Mouse (Mus musculus) myocyte (in vitro differentiated cells): ENCODE measurements around the gene Ap1m2. TPM values are rescaled to one million over a fixed set of nuclear protein-coding genes. Genes with fewer than 3 reads are reported as not detected.

ENCODE experiments used
- H3K27me3 ChIP-seq: one replicate; pipeline ENCODE4 v1.6.1; 2011; ENCODE audit not compliant: control insufficient read depth, insufficient read depth, insufficient read length
- H3K36me3 ChIP-seq: one replicate; pipeline ENCODE4 v1.6.1; 2011; ENCODE audit not compliant: control insufficient read depth, insufficient read depth
- H3K4me2 ChIP-seq: one replicate; pipeline ENCODE4 v1.6.1; 2011; ENCODE audit warnings: low read depth, control low read depth
- H3K4me3 ChIP-seq: one replicate; pipeline ENCODE4 v1.5.1; 2011; ENCODE audit warnings: mild to moderate bottlenecking, control low read depth, moderate library complexity
- H3K79me2 ChIP-seq: one replicate; pipeline ENCODE4 v1.6.1; 2011; ENCODE audit not compliant: control insufficient read depth, insufficient read depth
- H3ac ChIP-seq: one replicate; pipeline ENCODE4 v1.6.1; 2011; ENCODE audit not compliant: control insufficient read depth, insufficient read length
- CEBPB ChIP-seq: IDR thresholded peaks from 2 replicates; pipeline ENCODE4 v1.6.1; 2011; ENCODE audit warnings: mild to moderate bottlenecking, moderate library complexity; ENCODE audit not compliant: poor library complexity, insufficient read depth, severe bottlenecking
- E2F4 ChIP-seq: IDR thresholded peaks from one replicate; pipeline ENCODE4 v1.6.1; 2011; ENCODE audit warnings: mild to moderate bottlenecking, control low read depth, moderate library complexity; ENCODE audit not compliant: insufficient read depth
- MAX ChIP-seq: IDR thresholded peaks from one replicate; pipeline ENCODE4 v1.6.1; 2011; ENCODE audit warnings: low read depth, mild to moderate bottlenecking, control low read depth
- MYOD1 ChIP-seq, 3 experiments: IDR thresholded peaks; one replicate each; pipeline ENCODE4 v1.6.1; 2011; ENCODE audit warnings: control low read depth in 2 of 3, low read depth in 2 of 3, mild to moderate bottlenecking in 2 of 3, moderate library complexity in 1 of 3; ENCODE audit not compliant: insufficient read length in 2 of 3, control insufficient read depth in 1 of 3
- MYOG ChIP-seq, 3 experiments: IDR thresholded peaks; one replicate each; pipeline ENCODE4 v1.6.1; 2011; ENCODE audit warnings: control low read depth in 2 of 3, low read depth in 2 of 3, mild to moderate bottlenecking in 2 of 3; ENCODE audit not compliant: insufficient read length in 2 of 3, control insufficient read depth in 1 of 3, insufficient read depth in 1 of 3
- POLR2A ChIP-seq: IDR thresholded peaks from one replicate; pipeline ENCODE4 v1.6.1; 2011; ENCODE audit warnings: low read depth, mild to moderate bottlenecking, control low read depth, moderate library complexity; ENCODE audit not compliant: insufficient read length
- POLR2AphosphoS2 ChIP-seq: IDR thresholded peaks from one replicate; pipeline ENCODE4 v1.6.1; 2011; ENCODE audit warnings: low read depth, control low read depth; ENCODE audit not compliant: insufficient read length
- REST ChIP-seq: IDR thresholded peaks from one replicate; pipeline ENCODE4 v1.6.1; 2011; ENCODE audit warnings: mild to moderate bottlenecking, control low read depth, moderate library complexity; ENCODE audit not compliant: insufficient read depth, insufficient read length
- SRF ChIP-seq: IDR thresholded peaks from one replicate; pipeline ENCODE4 v1.6.1; 2011; ENCODE audit warnings: low read depth; ENCODE audit not compliant: control insufficient read depth, insufficient read length
- TCF12 ChIP-seq: IDR thresholded peaks from one replicate; pipeline ENCODE4 v1.6.1; 2011; ENCODE audit warnings: mild to moderate bottlenecking, control low read depth; ENCODE audit not compliant: poor library complexity, insufficient read depth, severe bottlenecking
- TCF3 ChIP-seq: IDR thresholded peaks from one replicate; pipeline ENCODE4 v1.6.1; 2011; ENCODE audit warnings: low read depth, control low read depth; ENCODE audit not compliant: insufficient read length
- USF1 ChIP-seq: IDR thresholded peaks from one replicate; pipeline ENCODE4 v1.6.1; 2011; ENCODE audit warnings: low read depth, mild to moderate bottlenecking, control low read depth, moderate library complexity
- polyA plus RNA-seq: library from polyadenylated mRNA; unstranded; fragments of >200 nt; fragmentation: generic; extraction: Trizol; gene quantifications from one replicate; pipeline ENCODE4 v1.2.1, GENCODE M21; 2012; ENCODE audit warnings: missing spikeins

The Ap1m2 gene
- polyA plus RNA-seq, 1 experiment: not detected

GRCm38 (mm10) chr9:21283591-21283990, 28.5 kb downstream of the Ap1m2 start:
- no peak overlapping the region for H3K4me3 ChIP-seq
- H3K79me2 ChIP-seq: peaks cover 19% of the 10 kb centered on the region
- H3K4me2 ChIP-seq: no peak overlapping the region
- H3ac ChIP-seq: no peak overlapping the region
- H3K36me3 ChIP-seq: peaks cover 24% of the 10 kb centered on the region
- TF ChIP-seq REST (no peak), POLR2AphosphoS2 (no peak), USF1 (no peak), MYOD1 (IDR thresholded peaks at IDR 0.05; ENCODE audit: control insufficient read depth in 1 of 3, insufficient read length in 2 of 3, low read depth in 2 of 3) (no peak), MAX (no peak), E2F4 (no peak)
- H3K27me3 ChIP-seq: no peaks in the 10 kb centered on the region

- Histone ChIP-seq H3K36me3 (peaks cover 36% of the 10 kb centered on the region), H3K79me2 (no peaks in the 10 kb centered on the region), H3K4me2 (no peak overlapping the region), H3K27me3 (no peaks in the 10 kb centered on the region), H3ac (no peak overlapping the region), H3K4me3 (no peak overlapping the region)
- TF ChIP-seq MAX (no peak), MYOG (IDR thresholded peaks at IDR 0.05; ENCODE audit: control insufficient read depth in 1 of 3, insufficient read depth in 1 of 3, insufficient read length in 2 of 3, low read depth in 2 of 3) (no peak), REST (no peak), CEBPB (no peak), TCF3 (no peak), POLR2AphosphoS2 (no peak), SRF (no peak), TCF12 (no peak), POLR2A (no peak), USF1 (no peak)
These were observed 34.4 kb downstream of the Ap1m2 start for GRCm38 (mm10) chr9:21277776-21278175.

GRCm38 (mm10) chr9:21276307-21276706, 35.8 kb downstream of the Ap1m2 start:
- Histone ChIP-seq H3K36me3 (peaks cover 38% of the 10 kb centered on the region), H3K4me3 (no peak overlapping the region), H3K4me2 (no peak overlapping the region), H3ac (no peak overlapping the region), H3K27me3 (no peaks in the 10 kb centered on the region), H3K79me2 (no peaks in the 10 kb centered on the region)
- TF ChIP-seq MAX (no peak), SRF (no peak), TCF12 (no peak), CEBPB (no peak), E2F4 (no peak), MYOD1 (IDR thresholded peaks at IDR 0.05; ENCODE audit: control insufficient read depth in 1 of 3, insufficient read length in 2 of 3, low read depth in 2 of 3) (no peak), POLR2A (no peak), TCF3 (no peak), MYOG (IDR thresholded peaks at IDR 0.05; ENCODE audit: control insufficient read depth in 1 of 3, insufficient read depth in 1 of 3, insufficient read length in 2 of 3, low read depth in 2 of 3) (no peak), USF1 (no peak), POLR2AphosphoS2 (no peak), REST (no peak)

- Histone ChIP-seq H3K4me2 (no peak overlapping the region), H3K4me3 (no peak overlapping the region), H3ac (no peak overlapping the region), H3K27me3 (no peaks in the 10 kb centered on the region), H3K36me3 (peaks cover 35% of the 10 kb centered on the region), H3K79me2 (no peaks in the 10 kb centered on the region)
- no peak for TF ChIP-seq POLR2AphosphoS2
- TF ChIP-seq REST: no peak
- TF ChIP-seq TCF3: no peak
- no peak for TF ChIP-seq MYOD1 (IDR thresholded peaks at IDR 0.05; ENCODE audit: control insufficient read depth in 1 of 3, insufficient read length in 2 of 3, low read depth in 2 of 3)
- TF ChIP-seq TCF12: no peak
- no peak for TF ChIP-seq POLR2A
- no peak for TF ChIP-seq MAX
- TF ChIP-seq SRF: no peak
- TF ChIP-seq USF1: no peak
- no peak for TF ChIP-seq CEBPB
- TF ChIP-seq E2F4: no peak
- no peak for TF ChIP-seq MYOG (IDR thresholded peaks at IDR 0.05; ENCODE audit: control insufficient read depth in 1 of 3, insufficient read depth in 1 of 3, insufficient read length in 2 of 3, low read depth in 2 of 3)
These were observed 36.4 kb downstream of the Ap1m2 start for GRCm38 (mm10) chr9:21275727-21276126.

- no peaks in the 10 kb centered on the region for H3K79me2 ChIP-seq
- H3K4me3 ChIP-seq: no peak overlapping the region
- TF ChIP-seq POLR2AphosphoS2 (peak; percentile 71), MAX (no peak)
- no peak overlapping the region for H3K4me2 ChIP-seq
- H3ac ChIP-seq: no peak overlapping the region
- H3K27me3 ChIP-seq: no peaks in the 10 kb centered on the region
- H3K36me3 ChIP-seq: peaks cover 34% of the 10 kb centered on the region
These were observed 37.0 kb downstream of the Ap1m2 start for GRCm38 (mm10) chr9:21275013-21275710.
